Mouse (Mus musculus) gastrocnemius, adult 8-10 months (tissue): ENCODE measurements around the gene Nr2c2ap. TPM values are rescaled to one million over a fixed set of nuclear protein-coding genes. Genes with fewer than 3 reads are reported as not detected.

Source experiments
- DNase-seq, 2 experiments: peaks; one replicate each; pipeline ENCODE4 v3.0.0; 2022; ENCODE audit warnings: low spot score in 2 of 2
- microRNA-seq: library from miRNA; unstranded; fragments of <30 nt; microRNA quantifications from one replicate; pipeline ENCODE4 v1.2.0, GENCODE M21; 2022
- total RNA-seq, 4 experiments: library from RNA; stranded (reverse); gene quantifications; 2 replicates each; pipeline ENCODE4 v1.2.4; 2022

Gene Nr2c2ap
- total RNA-seq, 4 experiments from 2014 or later: 4.1 to 6.5 (median 4.6) TPM

DNA sequence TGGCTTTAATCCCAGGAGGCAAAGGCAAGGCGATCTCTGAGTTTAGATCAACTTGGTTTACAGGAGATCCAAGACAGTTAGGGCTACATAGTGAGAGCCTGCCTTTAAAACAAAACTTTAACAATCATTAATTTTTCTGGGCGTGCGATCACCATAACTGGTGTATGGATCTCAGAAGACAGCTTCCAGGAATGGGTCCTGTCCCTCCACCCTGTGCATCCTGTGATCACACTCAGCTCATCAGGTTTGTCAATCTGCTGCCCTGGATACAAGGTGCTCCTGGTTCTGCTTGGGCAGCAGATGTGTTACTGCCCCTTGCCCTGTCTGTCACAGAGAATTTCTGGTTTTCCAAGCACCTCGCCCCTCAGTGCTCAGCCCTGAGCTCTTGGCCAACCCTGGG is 28.1 kb downstream of the Nr2c2ap start:
- DNase-seq: no peak

GRCm38 (mm10) chr8:70160015-70160414 is 28.9 kb downstream of the Nr2c2ap start:
- no peak for DNase-seq

GRCm38 (mm10) chr8:70163316-70163715 is 32.2 kb downstream of the Nr2c2ap start:
- DNase-seq: no peak

- peak; percentile 24 to 39 for DNase-seq
Observed at GRCm38 (mm10) chr8:70166504-70167110, 35.5 kb downstream of the Nr2c2ap start.

DNA sequence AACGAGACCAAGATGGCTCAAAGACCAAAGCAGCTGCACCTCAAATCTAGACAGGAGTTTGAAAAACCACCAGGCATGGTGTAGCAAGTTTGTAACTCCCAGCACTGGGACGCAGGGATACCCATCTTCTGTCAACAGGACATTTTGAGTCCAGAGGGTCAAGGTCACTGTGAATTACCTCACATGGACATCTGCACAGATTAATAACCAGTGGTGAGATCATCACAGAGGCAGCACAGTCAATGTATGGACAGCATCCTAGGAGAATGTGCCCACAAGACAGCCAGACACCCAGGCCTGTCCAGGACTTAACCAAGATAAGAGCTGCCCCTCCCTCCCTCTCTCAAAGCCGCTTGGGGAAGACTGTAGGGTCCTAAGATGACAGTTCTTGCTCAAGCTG is 39.0 kb downstream of the Nr2c2ap start:
- no peak for DNase-seq

GRCm38 (mm10) chr8:70170748-70171147 is 39.6 kb downstream of the Nr2c2ap start:
- DNase-seq: no peak

- DNase-seq: no peak
Observed at GRCm38 (mm10) chr8:70171240-70171639, 40.1 kb downstream of the Nr2c2ap start.

DNA sequence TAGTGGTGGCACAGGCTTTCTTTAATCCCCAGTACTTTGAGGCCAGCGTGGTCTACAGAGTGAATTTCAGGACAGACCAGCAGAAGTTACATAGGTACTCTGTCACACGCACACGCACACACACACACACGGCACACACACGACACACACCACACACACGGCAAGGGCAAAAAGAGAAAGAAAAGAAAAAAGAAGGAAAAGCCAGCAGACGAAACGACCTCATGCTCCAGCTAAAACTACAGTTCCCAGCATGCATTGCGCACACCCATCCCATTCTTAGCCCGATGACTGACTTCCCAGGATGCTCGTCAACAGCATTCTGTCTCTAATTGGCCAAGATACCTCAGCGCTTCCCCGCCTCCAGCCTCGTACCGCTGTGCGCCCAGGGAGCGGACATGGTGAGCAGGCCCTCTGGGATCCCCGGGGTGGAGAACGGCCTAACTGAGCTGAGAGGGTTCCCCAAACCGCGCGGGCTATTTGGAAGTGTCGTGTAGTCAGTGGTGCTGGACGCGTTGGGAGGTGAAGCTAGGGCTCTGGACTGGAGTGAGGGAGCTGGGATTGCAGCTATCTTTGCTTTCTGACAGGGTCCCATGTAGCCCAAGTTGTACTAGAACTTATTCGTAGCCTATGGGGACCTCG is 41.0 kb downstream of the Nr2c2ap start, which contains the start of gene Tmem161a:
Gene Tmem161a (plus strand): TSS at position 314 of the 639 bp plus-strand sequence.
- DNase-seq: peak; percentile 87 to 89

DNA sequence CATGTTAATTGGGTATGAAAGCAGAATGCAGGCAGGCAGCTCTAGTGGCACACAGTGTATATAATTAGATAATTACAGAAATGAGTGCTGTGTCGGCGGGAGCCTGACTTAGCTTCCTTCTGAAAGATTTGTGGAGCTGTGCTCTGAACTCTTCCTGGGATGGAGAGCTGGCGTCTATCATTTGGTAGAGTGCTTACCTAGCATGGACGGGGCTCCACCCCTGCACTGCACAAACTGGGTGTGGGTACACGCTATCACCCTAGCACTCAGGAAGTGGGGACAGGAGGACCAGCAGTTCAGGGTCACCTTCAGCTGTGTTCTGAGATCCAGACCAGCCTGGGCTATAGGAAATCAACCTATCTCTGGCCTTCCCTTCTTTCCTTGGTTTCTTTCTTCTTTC is 42.2 kb downstream of the Nr2c2ap start:
- no peak for DNase-seq

DNA sequence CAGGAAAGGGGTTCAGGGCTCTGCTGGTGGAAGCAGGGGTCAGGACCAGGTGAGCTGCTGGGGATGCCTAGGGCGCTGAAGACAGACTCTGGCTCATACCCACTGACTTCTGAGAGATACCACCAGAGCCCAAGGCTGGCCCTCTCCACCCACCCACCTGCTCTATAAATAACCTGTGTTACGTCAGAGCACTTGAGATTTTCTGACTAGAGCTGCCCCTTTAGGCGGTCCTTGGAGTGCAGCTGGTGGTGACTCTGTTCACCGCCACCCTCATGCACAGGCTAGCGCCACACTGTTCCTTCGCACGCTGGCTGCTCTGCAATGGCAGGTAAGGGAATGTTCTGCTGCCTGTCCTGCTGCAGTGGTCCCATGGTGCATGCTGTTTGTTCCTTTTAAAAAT is 42.9 kb downstream of the Nr2c2ap start:
- no peak for DNase-seq

DNA sequence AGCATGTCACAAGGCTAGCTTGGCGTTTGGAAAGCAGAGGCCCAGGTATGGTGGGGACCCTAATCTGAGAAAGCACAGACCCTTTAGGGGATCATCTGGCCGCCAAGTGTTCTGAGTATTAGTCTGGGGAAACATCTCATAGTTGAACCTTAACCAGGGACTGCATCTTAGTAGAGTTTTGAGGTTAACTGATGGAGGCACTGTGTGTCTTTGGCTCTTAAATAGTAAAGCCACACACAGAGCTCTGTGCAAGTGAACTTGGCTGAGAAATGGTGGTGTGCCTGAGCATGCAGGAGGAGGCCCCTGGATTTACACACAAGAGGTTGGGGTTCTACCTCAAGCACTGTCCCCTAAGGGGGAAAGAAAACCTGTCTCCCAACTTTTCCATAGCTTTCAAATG is 47.1 kb downstream of the Nr2c2ap start:
- DNase-seq: no peak

DNA sequence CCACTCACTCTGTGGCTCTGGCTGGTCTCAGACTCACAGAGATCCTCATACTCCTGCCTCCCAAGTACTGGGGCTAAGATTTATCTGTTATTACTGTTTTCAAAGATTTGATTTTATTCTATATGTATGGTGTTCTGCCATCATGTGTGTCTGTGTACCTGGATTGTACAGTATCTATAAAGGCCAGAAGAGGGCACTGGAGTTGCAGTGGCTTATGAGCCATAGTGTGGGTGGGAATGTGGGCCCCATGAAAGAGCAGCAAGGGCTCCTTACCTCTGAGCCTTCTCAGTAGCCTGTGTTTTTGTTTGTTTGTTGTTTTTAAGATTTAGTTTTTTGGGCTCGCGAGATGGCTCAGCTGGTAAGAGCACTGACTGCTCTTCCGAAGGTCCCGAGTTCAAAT is 47.9 kb downstream of the Nr2c2ap start:
- DNase-seq: no peak

DNA sequence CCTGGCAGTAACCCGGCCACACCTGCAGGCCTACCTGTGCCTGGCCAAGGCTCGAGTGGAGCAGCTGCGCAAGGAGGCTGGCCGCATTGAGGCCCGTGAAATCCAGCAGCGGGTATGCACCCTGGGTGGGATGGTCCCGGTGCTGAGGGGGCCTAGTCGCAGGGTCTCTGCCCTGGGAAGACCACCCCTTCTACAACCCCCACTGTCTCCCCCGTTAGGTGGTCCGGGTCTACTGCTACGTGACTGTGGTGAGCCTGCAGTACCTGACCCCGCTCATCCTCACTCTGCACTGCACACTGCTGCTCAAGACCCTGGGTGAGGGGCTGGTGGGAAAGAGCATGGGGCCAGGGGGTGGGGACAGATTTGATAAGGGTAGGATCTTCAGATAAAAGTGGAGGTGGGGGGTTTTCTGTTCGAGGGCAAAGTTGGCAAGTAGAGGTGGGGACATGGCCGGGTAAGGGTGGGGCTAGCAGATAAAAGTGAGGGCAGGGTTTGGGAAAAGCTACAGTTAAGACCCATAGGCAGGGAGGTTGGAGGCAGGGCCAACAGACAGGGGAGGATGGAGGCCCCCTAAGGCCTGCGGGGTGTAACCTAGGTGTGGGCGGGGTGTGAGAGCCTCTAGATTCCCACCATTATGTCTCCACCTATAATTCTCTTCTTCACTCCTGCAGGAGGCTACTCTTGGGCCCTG is 50.2 kb downstream of the Nr2c2ap start:
- DNase-seq: no peak

DNA sequence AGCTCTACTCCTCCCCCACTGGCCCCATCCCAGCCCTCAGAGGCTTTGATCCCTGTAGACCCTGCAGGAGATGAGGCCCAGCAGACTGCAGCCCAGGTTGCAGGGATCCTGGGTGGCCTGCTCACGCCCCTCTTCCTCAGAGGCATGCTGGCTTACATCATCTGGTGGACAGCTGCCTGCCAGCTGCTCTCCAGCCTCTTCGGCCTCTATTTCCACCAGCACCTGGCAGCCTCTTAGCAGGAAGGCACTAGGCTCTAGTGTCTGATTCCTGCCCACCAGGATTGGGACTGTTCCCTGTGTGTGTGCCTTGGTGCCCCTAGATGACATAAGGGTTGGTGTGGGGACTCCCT is 50.7 kb downstream of the Nr2c2ap start:
- no peak for DNase-seq

DNA sequence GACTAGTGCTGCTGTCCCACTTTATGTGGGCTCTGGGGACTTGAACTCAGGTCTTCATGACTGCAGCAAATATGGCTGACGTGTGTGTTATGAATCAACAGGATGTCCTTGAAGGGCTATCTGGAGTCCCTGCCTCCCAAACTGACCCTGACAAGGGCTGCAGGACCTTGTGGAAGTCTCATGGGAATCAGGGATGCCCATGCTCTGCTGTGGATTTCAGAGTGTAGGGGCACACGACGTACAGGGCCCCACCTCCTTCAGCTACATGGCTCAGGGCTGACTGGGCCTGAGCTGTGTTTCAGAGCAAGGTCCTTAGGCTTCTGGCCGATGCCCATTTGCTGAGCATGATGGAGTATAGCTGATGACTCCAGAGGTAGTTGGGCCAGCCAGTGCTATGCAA is 52.1 kb downstream of the Nr2c2ap start:
- DNase-seq: no peak

Small RNA genes within 50 kb of the gene (microRNA-seq; reads per million reads assigned to microRNA genes)
- gene Mir7066: not detected

Other genes starting within 250 kb of the Nr2c2ap start
- gene Cilp2, start 243.6 kb upstream of the Nr2c2ap start, total RNA-seq: 1 to 10 TPM; 1.2 to 6.0 (median 2.1) TPM
- not detected for gene Tssk6, start 229.1 kb upstream of the Nr2c2ap start, total RNA-seq
- gene Ndufa13, start 228.8 kb upstream of the Nr2c2ap start, total RNA-seq: 100 to 1,000 TPM; 248 to 328 (median 285) TPM
- 10 to 100 TPM in 3 of 4 experiments, 1 to 10 TPM in 1; 8.2 to 10.8 (median 10.5) TPM for gene Yjefn3, start 228.6 kb upstream of the Nr2c2ap start, total RNA-seq
- gene Gatad2a, start 134.9 kb upstream of the Nr2c2ap start, total RNA-seq: 10 to 100 TPM; 20.5 to 26.4 (median 25.2) TPM
- gene Mau2, start 88.6 kb upstream of the Nr2c2ap start, total RNA-seq: 10 to 100 TPM; 23.1 to 26.1 (median 24.6) TPM
- gene Sugp1, start 88.5 kb upstream of the Nr2c2ap start, total RNA-seq: 10 to 100 TPM; 16.7 to 20.4 (median 18.1) TPM
- gene Tm6sf2, start 58.4 kb upstream of the Nr2c2ap start, total RNA-seq: under 1 TPM; 0.17 to 0.48 (median 0.35) TPM
- under 1 TPM in 1 of 4 experiments, not detected in 3; 0.08 TPM for gene Hapln4, start 47.9 kb upstream of the Nr2c2ap start, total RNA-seq
- gene Ncan, start 10.5 kb upstream of the Nr2c2ap start, total RNA-seq: under 1 TPM in 3 of 4 experiments, not detected in 1; 0.05 to 0.11 (median 0.08) TPM
- 10 to 100 TPM in 1 of 4 experiments, 1 to 10 TPM in 3; 8.5 to 10.6 (median 9.1) TPM for gene Rfxank, start 7.8 kb downstream of the Nr2c2ap start, total RNA-seq
- 10 to 100 TPM in 3 of 4 experiments, 1 to 10 TPM in 1; 9.8 to 14.9 (median 14.1) TPM for gene Borcs8, start 8.2 kb downstream of the Nr2c2ap start, total RNA-seq
- gene Mef2b, start 8.4 kb downstream of the Nr2c2ap start, total RNA-seq: under 1 TPM in 3 of 4 experiments, not detected in 1; 0.32 to 0.36 (median 0.34) TPM
- gene Tmem161a, start 41.0 kb downstream of the Nr2c2ap start, total RNA-seq: 10 to 100 TPM; 77.0 to 87.6 (median 85.9) TPM
- gene Slc25a42, start 81.0 kb downstream of the Nr2c2ap start, total RNA-seq: 10 to 100 TPM; 27.4 to 34.4 (median 31.1) TPM
- gene Sugp2, start 102.9 kb downstream of the Nr2c2ap start, total RNA-seq: 10 to 100 TPM; 41.1 to 50.5 (median 42.9) TPM
- gene Armc6, start 103.1 kb downstream of the Nr2c2ap start, total RNA-seq: 1 to 10 TPM; 5.5 to 8.7 (median 7.6) TPM
- 1 to 10 TPM; 3.1 to 4.4 (median 3.2) TPM for gene Homer3, start 151.5 kb downstream of the Nr2c2ap start, total RNA-seq
- 10 to 100 TPM; 25.8 to 35.3 (median 33.9) TPM for gene Ddx49, start 171.2 kb downstream of the Nr2c2ap start, total RNA-seq
- 100 to 1,000 TPM; 112 to 126 (median 121) TPM for gene Cope, start 171.2 kb downstream of the Nr2c2ap start, total RNA-seq
- gene Cers1, start 184.4 kb downstream of the Nr2c2ap start, total RNA-seq: 10 to 100 TPM; 16.5 to 25.1 (median 20.2) TPM
- gene Gdf1, start 198.5 kb downstream of the Nr2c2ap start, total RNA-seq: 1 to 10 TPM in 1 of 4 experiments, under 1 TPM in 1, not detected in 2; 0.75 to 2.7 TPM
- gene Upf1, start 221.9 kb downstream of the Nr2c2ap start, total RNA-seq: 10 to 100 TPM; 29.7 to 32.7 (median 30.8) TPM
- 10 to 100 TPM in 2 of 4 experiments, 1 to 10 TPM in 2; 2.7 to 16.7 (median 8.4) TPM for gene Comp, start 242.2 kb downstream of the Nr2c2ap start, total RNA-seq